Mouse (Mus musculus) forebrain, postnatal 0 days (tissue): ENCODE measurements around the gene Cox15. TPM values are rescaled to one million over a fixed set of nuclear protein-coding genes. Genes with fewer than 3 reads are reported as not detected.

Experiments used
- ATAC-seq: fragments of 200-750 bp; cut with Nextera tagmentation; 2 replicates; pipeline ENCODE4 v1.8.0; 2017; ENCODE audit warnings: mild to moderate bottlenecking, moderate library complexity
- DNase-seq: peaks from one replicate; pipeline ENCODE4 v3.0.0-alpha.2; 2015
- H3K27ac ChIP-seq: fragments of 300-500 bp; sonication (generic); 2 replicates; pipeline ENCODE4 v1.5.1; 2014; ENCODE audit warnings: low read depth, mild to moderate bottlenecking, antibody characterized with exemption, low read length, moderate library complexity, mixed read lengths
- H3K27me3 ChIP-seq: fragments of 300-500 bp; sonication (generic); 2 replicates; pipeline ENCODE4 v1.6.1; 2014; ENCODE audit warnings: mild to moderate bottlenecking, low read length, mixed read lengths; ENCODE audit not compliant: insufficient read depth
- H3K36me3 ChIP-seq: fragments of 300-500 bp; sonication (generic); 2 replicates; pipeline ENCODE4 v1.6.1; 2014; ENCODE audit warnings: mild to moderate bottlenecking, moderate library complexity; ENCODE audit not compliant: insufficient read depth
- H3K4me1 ChIP-seq: fragments of 300-500 bp; sonication (generic); 2 replicates; pipeline ENCODE4 v1.6.1; 2014; ENCODE audit warnings: antibody characterized with exemption; ENCODE audit not compliant: insufficient read depth
- H3K4me2 ChIP-seq: fragments of 300-500 bp; sonication (generic); 2 replicates; pipeline ENCODE4 v1.6.1; 2014; ENCODE audit warnings: low read depth, mild to moderate bottlenecking, moderate library complexity
- H3K4me3 ChIP-seq: fragments of 300-500 bp; sonication (generic); 2 replicates; pipeline ENCODE4 v1.5.1; 2014; ENCODE audit warnings: low read depth, low read length, mixed read lengths
- H3K9ac ChIP-seq: fragments of 300-500 bp; sonication (generic); 2 replicates; pipeline ENCODE4 v1.6.1; 2014; ENCODE audit warnings: mild to moderate bottlenecking
- H3K9me3 ChIP-seq: fragments of 300-500 bp; sonication (generic); 2 replicates; pipeline ENCODE4 v1.6.1; 2016; ENCODE audit warnings: low read length
- CTCF ChIP-seq: sonication (generic); IDR thresholded peaks from 2 replicates; pipeline ENCODE4 v1.5.1; 2016; ENCODE audit warnings: antibody characterized with exemption, control low read depth, low read depth
- WGBS: fragments of 180-500 bp; shearing (Covaris S2); extraction: QIAGEN DNeasy Blood & Tissue Kit; methylation state at CpG from one replicate; pipeline ENCODE4 v1.1.7; 2014; 5-methylcytosine and 5-hydroxymethylcytosine counted together
- polyA plus RNA-seq: library from polyadenylated mRNA; unstranded; fragments of >200 nt; fragmentation: Nextera tagmentation; extraction: Ambion mirVana; gene quantifications from 2 replicates; pipeline ENCODE4 v1.2.1, GENCODE M21; 2015
- total RNA-seq: library from RNA; depleted of rRNA; stranded (reverse); fragments of >200 nt; gene quantifications from 2 replicates; pipeline ENCODE4 v1.2.3, GENCODE M21; 2014

Gene Cox15
- total and polyA plus RNA-seq, 2 experiments from 2014 or later = 9.1 to 20.5 TPM

DNA sequence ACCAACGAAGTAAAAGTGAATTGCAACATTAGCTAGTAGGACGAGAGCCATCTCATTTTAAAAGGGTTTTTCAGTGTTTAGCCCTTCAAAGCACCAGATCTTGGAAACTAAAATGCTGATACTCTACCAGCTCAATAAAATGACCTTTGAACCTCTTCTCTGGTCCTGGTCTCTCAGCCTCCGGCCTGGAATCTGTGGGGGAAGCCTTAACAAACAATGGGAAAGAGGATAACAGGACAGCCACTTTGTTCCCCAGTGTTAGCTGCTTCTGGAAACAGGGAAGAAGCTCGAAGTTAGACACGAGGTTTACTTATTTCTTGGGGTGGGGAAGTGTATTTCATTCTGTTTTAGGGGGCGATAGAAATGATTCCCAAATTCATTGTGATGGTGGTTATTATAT, 19.5 kb upstream of the Cox15 start:
- Histone ChIP-seq H3K36me3 (no peaks in the 10 kb centered on the region), H3K4me3 (no peak overlapping the region), H3K4me2 (no peak overlapping the region), H3K9me3 (no peaks in the 10 kb centered on the region), H3K9ac (no peak overlapping the region), H3K27ac (no peak overlapping the region), H3K27me3 (no peaks in the 10 kb centered on the region), H3K4me1 (no peaks in the 10 kb centered on the region)
- WGBS = 57% methylated on average over 6 of the region's 6 CpGs
- TF ChIP-seq CTCF = no peak
- DNase-seq (no peak), ATAC-seq (no peak)

DNA sequence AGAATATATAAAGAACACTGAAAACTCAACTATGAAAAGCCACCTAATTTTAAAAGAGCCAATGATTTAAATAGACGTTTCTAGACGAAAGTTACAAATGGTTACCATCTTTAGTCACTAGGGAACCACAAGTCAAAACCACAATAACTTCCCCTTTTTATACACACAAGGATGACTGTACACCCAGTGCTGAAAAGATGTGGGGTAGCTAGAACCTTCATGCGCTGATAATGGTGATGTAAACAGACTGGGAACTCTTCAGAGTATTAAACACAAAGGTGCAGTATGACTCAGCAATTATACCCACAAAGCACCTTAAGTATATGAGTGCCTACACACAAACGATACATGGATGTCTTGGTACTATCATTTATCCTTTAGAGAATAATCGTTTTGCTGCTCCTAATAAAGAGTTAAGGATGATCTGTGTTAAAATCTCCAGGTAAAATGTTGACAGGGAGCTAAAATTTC, 18.7 kb upstream of the Cox15 start:
- no peak overlapping the region for H3K4me2 ChIP-seq
- no peaks in the 10 kb centered on the region for H3K27me3 ChIP-seq
- no peaks in the 10 kb centered on the region for H3K9me3 ChIP-seq
- no peak overlapping the region for H3K9ac ChIP-seq
- DNase-seq (no peak), ATAC-seq (no peak)
- no peak overlapping the region for H3K27ac ChIP-seq
- WGBS = 88% methylated on average over 5 of the region's 5 CpGs
- TF ChIP-seq CTCF = no peak
- H3K36me3 ChIP-seq = no peaks in the 10 kb centered on the region
- H3K4me1 ChIP-seq = no peaks in the 10 kb centered on the region
- H3K4me3 ChIP-seq = no peak overlapping the region

DNA sequence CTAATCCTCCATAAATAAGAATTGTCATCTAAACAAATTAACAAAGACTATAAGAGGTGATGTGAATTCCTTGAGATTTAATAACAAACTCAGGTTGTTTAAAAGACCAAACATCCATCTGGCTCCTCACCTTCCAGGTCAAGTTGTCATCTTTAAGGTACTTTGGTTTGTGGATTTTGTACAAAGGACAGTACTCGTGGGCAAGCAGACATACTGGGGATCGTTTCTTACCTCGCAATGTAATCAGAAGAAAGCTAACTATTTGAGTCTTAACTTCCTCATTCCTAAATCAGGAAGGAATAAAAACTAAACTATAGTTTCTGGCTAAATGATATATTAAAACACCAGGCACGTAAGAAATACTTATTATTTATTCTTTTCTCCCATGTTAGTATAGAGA, 17.8 kb upstream of the Cox15 start:
- no peak for TF ChIP-seq CTCF
- Histone ChIP-seq H3K27me3 (no peaks in the 10 kb centered on the region), H3K4me3 (no peak overlapping the region), H3K4me2 (no peak overlapping the region), H3K36me3 (no peaks in the 10 kb centered on the region), H3K9me3 (no peaks in the 10 kb centered on the region), H3K9ac (no peak overlapping the region), H3K27ac (no peak overlapping the region), H3K4me1 (no peaks in the 10 kb centered on the region)
- WGBS = 92% methylated on average over 4 of the region's 4 CpGs
- DNase-seq = no peak
- no peak for ATAC-seq

DNA sequence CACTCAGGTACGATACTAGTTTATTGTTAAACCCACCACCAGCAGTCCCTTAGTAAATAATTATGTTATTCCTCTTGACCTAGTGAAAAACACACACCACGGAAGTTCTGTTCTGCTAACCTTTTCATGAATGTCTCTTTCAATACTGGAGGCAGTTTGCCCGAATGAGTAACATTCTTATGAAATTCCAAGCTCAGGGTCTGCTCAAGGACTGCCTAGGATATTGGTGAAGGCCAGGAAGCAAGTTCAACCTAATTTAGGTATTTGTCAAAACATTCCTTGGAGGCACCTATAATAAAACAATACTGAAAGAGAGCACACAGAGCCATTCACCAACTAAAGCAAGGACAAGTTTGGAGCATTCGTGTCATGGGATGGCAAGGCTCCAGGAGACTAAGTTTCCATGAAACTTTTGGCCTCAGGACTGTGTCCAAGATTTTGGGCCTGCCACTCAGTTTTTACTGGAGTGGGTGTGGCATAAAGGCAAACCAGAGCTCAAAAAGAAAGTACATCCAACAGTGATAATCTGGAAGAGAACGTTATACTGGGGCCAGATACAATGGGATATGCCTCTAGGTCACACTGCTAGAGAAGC, 16.7 kb upstream of the Cox15 start:
- TF ChIP-seq CTCF = no peak
- Histone ChIP-seq H3K9ac (no peak overlapping the region), H3K27me3 (no peaks in the 10 kb centered on the region), H3K4me1 (no peaks in the 10 kb centered on the region), H3K27ac (no peak overlapping the region), H3K4me3 (no peak overlapping the region), H3K9me3 (no peaks in the 10 kb centered on the region), H3K36me3 (no peaks in the 10 kb centered on the region), H3K4me2 (no peak overlapping the region)
- 84% methylated on average over 5 of the region's 5 CpGs for WGBS
- DNase-seq (no peak), ATAC-seq (no peak)

DNA sequence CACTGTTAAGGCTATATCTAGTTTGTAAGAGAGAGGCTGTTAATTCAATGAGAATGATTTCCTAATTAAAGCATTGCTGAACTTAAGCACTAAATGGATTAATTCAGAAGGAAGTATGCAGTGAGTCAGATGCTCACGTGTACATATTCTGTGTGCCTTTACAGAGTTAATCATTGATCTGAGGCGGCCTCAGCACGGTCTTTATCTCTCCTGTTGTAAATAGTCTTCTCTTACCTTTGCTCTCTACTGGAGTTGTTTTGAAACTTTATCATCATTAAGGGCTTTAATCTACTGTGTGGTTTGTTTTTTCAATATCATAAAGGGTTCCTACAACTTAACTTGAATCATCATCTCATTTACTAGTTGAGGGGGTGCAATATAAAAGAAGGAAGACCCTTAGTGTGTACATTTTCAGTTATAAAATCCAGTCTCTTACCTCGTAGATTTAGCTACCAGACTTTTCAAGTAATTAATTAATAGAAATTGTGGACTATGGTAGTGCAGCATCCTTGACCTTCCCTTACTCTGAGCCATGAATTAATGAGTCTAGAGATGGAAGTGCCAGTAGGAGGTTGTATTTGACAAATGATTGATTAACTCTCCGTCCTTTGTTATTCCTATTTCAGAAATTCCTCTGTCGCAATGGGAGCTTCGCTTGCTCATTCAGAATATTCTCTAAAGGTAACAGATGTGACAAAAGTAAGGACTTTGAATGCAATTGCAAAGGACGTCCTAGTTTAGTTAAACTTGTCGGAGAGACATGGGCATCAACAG, 14.9 kb upstream of the Cox15 start:
- no peak overlapping the region for H3K9ac ChIP-seq
- ATAC-seq (no peak), DNase-seq (no peak)
- H3K4me2 ChIP-seq = no peak overlapping the region
- no peaks in the 10 kb centered on the region for H3K27me3 ChIP-seq
- H3K27ac ChIP-seq = no peak overlapping the region
- 79% methylated on average over 9 of the region's 9 CpGs for WGBS
- H3K4me3 ChIP-seq = no peak overlapping the region
- no peaks in the 10 kb centered on the region for H3K4me1 ChIP-seq
- H3K36me3 ChIP-seq = no peaks in the 10 kb centered on the region
- no peaks in the 10 kb centered on the region for H3K9me3 ChIP-seq
- TF ChIP-seq CTCF = no peak

DNA sequence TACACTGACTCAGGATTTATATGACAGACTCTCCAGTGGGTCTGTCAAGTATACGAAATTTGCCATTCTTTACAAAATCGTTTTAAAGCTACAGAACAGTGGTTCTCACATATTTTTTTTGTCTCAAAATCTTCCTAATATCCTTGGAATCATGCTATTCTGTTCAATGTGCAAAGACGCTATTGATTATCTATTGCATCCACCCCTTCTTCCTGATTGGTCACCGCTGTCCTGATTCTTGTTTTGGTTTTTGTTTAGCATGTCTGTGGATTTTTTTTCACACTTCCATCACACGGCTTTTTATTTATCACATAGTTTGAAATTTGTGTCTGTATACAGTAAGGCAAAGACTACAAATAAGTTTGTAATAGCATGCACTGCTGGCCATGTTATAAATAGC, 13.7 kb upstream of the Cox15 start:
- TF ChIP-seq CTCF = no peak

DNA sequence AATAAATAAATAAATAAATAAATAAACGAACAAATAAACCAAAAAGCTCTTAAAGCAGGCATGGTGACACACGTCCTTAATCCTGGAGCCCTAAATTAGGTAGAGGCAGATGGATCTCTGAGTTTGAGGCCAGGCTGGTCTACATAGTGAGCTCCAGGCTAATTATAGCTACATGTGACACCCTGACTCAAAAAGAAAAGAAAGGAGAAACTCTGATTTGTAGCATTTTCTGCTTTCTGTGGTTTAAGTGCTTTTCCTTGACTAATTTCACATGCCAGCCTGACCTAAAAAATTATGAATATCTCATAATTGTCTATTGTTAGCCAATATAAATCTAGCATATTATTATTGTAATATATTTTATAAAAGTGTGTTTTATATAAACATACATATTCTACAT, 9.6 kb upstream of the Cox15 start:
- 77% methylated on average over 2 of the region's 2 CpGs for WGBS
- no peak for TF ChIP-seq CTCF
- Histone ChIP-seq H3K27me3 (no peaks in the 10 kb centered on the region), H3K4me2 (no peak overlapping the region), H3K4me1 (no peaks in the 10 kb centered on the region), H3K9me3 (no peaks in the 10 kb centered on the region), H3K9ac (no peak overlapping the region), H3K4me3 (no peak overlapping the region), H3K27ac (no peak overlapping the region), H3K36me3 (no peaks in the 10 kb centered on the region)
- ATAC-seq (no peak), DNase-seq (no peak)

More for the DNA sequence above, 13.7 kb upstream of the Cox15 start:
- DNase-seq (no peak), ATAC-seq (no peak)
- no peaks in the 10 kb centered on the region for H3K36me3 ChIP-seq
- H3K9me3 ChIP-seq = no peaks in the 10 kb centered on the region
- no peak overlapping the region for H3K27ac ChIP-seq
- H3K4me2 ChIP-seq = no peak overlapping the region
- H3K9ac ChIP-seq = no peak overlapping the region
- no peaks in the 10 kb centered on the region for H3K4me1 ChIP-seq
- H3K27me3 ChIP-seq = no peaks in the 10 kb centered on the region
- H3K4me3 ChIP-seq = no peak overlapping the region
- WGBS = 85% methylated on average over 5 of the region's 5 CpGs
